Mouse (Mus musculus) embryonic facial prominence, embryonic 15.5 days (tissue): ENCODE measurements around the gene Atp2c2. TPM values are rescaled to one million over a fixed set of nuclear protein-coding genes. Genes with fewer than 3 reads are reported as not detected.

Experiments
- ATAC-seq: fragments of 200-750 bp; cut with Nextera tagmentation; 2 replicates; pipeline ENCODE4 v1.8.0; 2017; ENCODE audit warnings: low read depth, moderate TSS enrichment; ENCODE audit not compliant: insufficient number of reproducible peaks, low FRiP score, low TSS enrichment
- H3K27ac ChIP-seq: fragments of 300-500 bp; sonication (generic); replicated peaks from 2 replicates; pipeline ENCODE4 v1.5.1; 2015; ENCODE audit warnings: mild to moderate bottlenecking, inconsistent platforms
- H3K27me3 ChIP-seq: fragments of 300-500 bp; sonication (generic); 2 replicates; pipeline ENCODE4 v1.6.1; 2015; ENCODE audit warnings: inconsistent platforms
- H3K36me3 ChIP-seq: fragments of 300-500 bp; sonication (generic); 2 replicates; pipeline ENCODE4 v1.6.1; 2015; ENCODE audit warnings: mild to moderate bottlenecking, inconsistent platforms
- H3K4me1 ChIP-seq: fragments of 300-500 bp; sonication (generic); 2 replicates; pipeline ENCODE4 v1.6.1; 2015; ENCODE audit warnings: inconsistent platforms
- H3K4me2 ChIP-seq: fragments of 300-500 bp; sonication (generic); replicated peaks from 2 replicates; pipeline ENCODE4 v1.6.1; 2015; ENCODE audit warnings: mild to moderate bottlenecking, inconsistent platforms
- H3K4me3 ChIP-seq: fragments of 300-500 bp; sonication (generic); replicated peaks from 2 replicates; pipeline ENCODE4 v1.5.1; 2015; ENCODE audit warnings: mild to moderate bottlenecking, inconsistent platforms
- H3K9ac ChIP-seq: fragments of 300-500 bp; sonication (generic); 2 replicates; pipeline ENCODE4 v1.6.1; 2015; ENCODE audit warnings: inconsistent platforms
- H3K9me3 ChIP-seq: fragments of 300-500 bp; sonication (generic); replicated peaks from 2 replicates; pipeline ENCODE4 v1.6.1; 2016; ENCODE audit warnings: inconsistent platforms
- WGBS: fragments of 180-500 bp; shearing (Covaris S2); methylation state at CpG from one replicate; pipeline ENCODE4 v1.1.7; 2015; 5-methylcytosine and 5-hydroxymethylcytosine counted together
- polyA plus RNA-seq: library from polyadenylated mRNA; unstranded; fragments of >200 nt; fragmentation: Nextera tagmentation; extraction: Ambion mirVana; gene quantifications from 2 replicates; pipeline ENCODE4 v1.2.1, GENCODE M21; 2015

The Atp2c2 gene
- polyA plus RNA-seq, 1 experiment from 2014 or later = 6.5 TPM

GRCm38 (mm10) chr8:119743291-119744026 is 43.6 kb downstream of the Atp2c2 start:
- Histone ChIP-seq H3K4me1 (no peaks in the 10 kb centered on the region), H3K4me3 (no peak overlapping the region), H3K9me3 (no peaks in the 10 kb centered on the region), H3K27me3 (no peaks in the 10 kb centered on the region), H3K36me3 (no peaks in the 10 kb centered on the region), H3K4me2 (no peak overlapping the region), H3K9ac (no peak overlapping the region), H3K27ac (no peak overlapping the region)
- ATAC-seq = no peak; the same call in 1 of the 2 replicates
- 57% methylated on average over 13 of the region's 13 CpGs for WGBS

- Histone ChIP-seq H3K27me3 (no peaks in the 10 kb centered on the region), H3K36me3 (no peaks in the 10 kb centered on the region), H3K9ac (no peak overlapping the region), H3K4me3 (no peak overlapping the region), H3K4me1 (no peaks in the 10 kb centered on the region), H3K4me2 (no peak overlapping the region), H3K27ac (no peak overlapping the region), H3K9me3 (no peaks in the 10 kb centered on the region)
- no peak for ATAC-seq
- 84% methylated on average over 4 of the region's 4 CpGs for WGBS
These were observed 44.8 kb downstream of the Atp2c2 start for GRCm38 (mm10) chr8:119744604-119745003.

- no peaks in the 10 kb centered on the region; the same call in 1 of the 2 replicates for H3K27me3 ChIP-seq
- H3K9me3 ChIP-seq = no peaks in the 10 kb centered on the region
- H3K27ac ChIP-seq = no peak overlapping the region
- H3K4me1 ChIP-seq = peaks cover 14% of the 10 kb centered on the region
- peak overlapping the region; percentile 18; the same call in 1 of the 2 replicates for H3K9ac ChIP-seq
- H3K4me3 ChIP-seq = peak overlapping the region; percentile 34
- ATAC-seq = no peak; the same call in 1 of the 2 replicates
- WGBS = 21% methylated on average over 28 of the region's 28 CpGs
- H3K4me2 ChIP-seq = peak overlapping the region; percentile 54
- 0 out of 2 replicates have a peak, but pooled peaks cover 5% of the 10 kb centered on the region for H3K36me3 ChIP-seq
These were observed 55.7 kb downstream of the Atp2c2 start for GRCm38 (mm10) chr8:119755238-119756146.

GRCm38 (mm10) chr8:119756147-119756461 is 56.3 kb downstream of the Atp2c2 start:
- H3K4me3 ChIP-seq = no peak overlapping the region
- H3K27ac ChIP-seq = no peak overlapping the region
- 67% methylated on average over 2 of the region's 2 CpGs for WGBS

GRCm38 (mm10) chr8:119756538-119756937 is 56.7 kb downstream of the Atp2c2 start:
- Histone ChIP-seq H3K9ac (no peak overlapping the region), H3K27me3 (no peaks in the 10 kb centered on the region; the same call in 1 of the 2 replicates), H3K4me1 (peaks cover 14% of the 10 kb centered on the region), H3K4me2 (no peak overlapping the region), H3K36me3 (0 out of 2 replicates have a peak, but pooled peaks cover 12% of the 10 kb centered on the region), H3K9me3 (no peaks in the 10 kb centered on the region), H3K27ac (no peak overlapping the region), H3K4me3 (no peak overlapping the region)
- no peak for ATAC-seq
- 73% methylated on average over 5 of the region's 5 CpGs for WGBS

More at GRCm38 (mm10) chr8:119756147-119756461, 56.3 kb downstream of the Atp2c2 start:
- H3K4me1 ChIP-seq = peaks cover 14% of the 10 kb centered on the region
- ATAC-seq = no peak
- H3K27me3 ChIP-seq = no peaks in the 10 kb centered on the region; the same call in 1 of the 2 replicates
- 0 out of 2 replicates have a peak, but pooled peaks cover 8% of the 10 kb centered on the region for H3K36me3 ChIP-seq
- H3K4me2 ChIP-seq = peak overlapping the region; percentile 54
- H3K9ac ChIP-seq = no peak overlapping the region
- no peaks in the 10 kb centered on the region for H3K9me3 ChIP-seq

GRCm38 (mm10) chr8:119761692-119762091 is 61.9 kb downstream of the Atp2c2 start:
- H3K4me1 ChIP-seq = no peaks in the 10 kb centered on the region
- H3K4me2 ChIP-seq = no peak overlapping the region
- H3K27ac ChIP-seq = no peak overlapping the region
- peaks cover 18% of the 10 kb centered on the region for H3K36me3 ChIP-seq
- no peaks in the 10 kb centered on the region for H3K27me3 ChIP-seq
- WGBS = 87% methylated on average over 11 of the region's 11 CpGs
- no peak overlapping the region for H3K4me3 ChIP-seq
- no peaks in the 10 kb centered on the region for H3K9me3 ChIP-seq
- no peak overlapping the region for H3K9ac ChIP-seq
- ATAC-seq = no peak

- Histone ChIP-seq H3K27me3 (no peaks in the 10 kb centered on the region), H3K9ac (no peak overlapping the region), H3K36me3 (peaks cover 24% of the 10 kb centered on the region), H3K9me3 (no peaks in the 10 kb centered on the region), H3K4me1 (no peaks in the 10 kb centered on the region), H3K4me3 (no peak overlapping the region), H3K27ac (no peak overlapping the region), H3K4me2 (no peak overlapping the region)
- ATAC-seq = no peak
- WGBS = 84% methylated on average over 21 of the region's 21 CpGs
These were observed 62.7 kb downstream of the Atp2c2 start for GRCm38 (mm10) chr8:119762226-119763220.

GRCm38 (mm10) chr8:119765311-119765710 is 65.5 kb downstream of the Atp2c2 start:
- no peak for ATAC-seq
- H3K27ac ChIP-seq = no peak overlapping the region
- WGBS = 82% methylated on average over 10 of the region's 10 CpGs
- H3K4me3 ChIP-seq = no peak overlapping the region
- H3K4me1 ChIP-seq = no peaks in the 10 kb centered on the region
- H3K9ac ChIP-seq = no peak overlapping the region
- no peaks in the 10 kb centered on the region for H3K27me3 ChIP-seq
- H3K4me2 ChIP-seq = no peak overlapping the region
- no peaks in the 10 kb centered on the region for H3K9me3 ChIP-seq
- peaks cover 31% of the 10 kb centered on the region for H3K36me3 ChIP-seq

GRCm38 (mm10) chr8:119765761-119766444 is 66.1 kb downstream of the Atp2c2 start:
- Histone ChIP-seq H3K27ac (no peak overlapping the region), H3K9me3 (no peaks in the 10 kb centered on the region), H3K4me3 (no peak overlapping the region), H3K4me1 (no peaks in the 10 kb centered on the region), H3K4me2 (no peak overlapping the region), H3K27me3 (no peaks in the 10 kb centered on the region), H3K36me3 (peaks cover 26% of the 10 kb centered on the region), H3K9ac (no peak overlapping the region)
- no peak for ATAC-seq
- WGBS = 77% methylated on average over 22 of the region's 22 CpGs

- WGBS = 84% methylated on average over 7 of the region's 7 CpGs
- Histone ChIP-seq H3K27me3 (no peaks in the 10 kb centered on the region), H3K4me2 (no peak overlapping the region), H3K9me3 (no peaks in the 10 kb centered on the region), H3K27ac (no peak overlapping the region), H3K4me3 (no peak overlapping the region), H3K4me1 (peaks cover 23% of the 10 kb centered on the region), H3K36me3 (peaks cover 3% of the 10 kb centered on the region; the same call in 1 of the 2 replicates), H3K9ac (no peak overlapping the region)
- ATAC-seq = no peak
These were observed 76.9 kb downstream of the Atp2c2 start for GRCm38 (mm10) chr8:119776668-119777245.
